Mouse (Mus musculus): ENCODE data around the gene Ctnnbl1.

Ctnnbl1 gene

GRCm38 (mm10) chr2:157736854-157737850 is at the start of gene Ctnnbl1:
Gene Ctnnbl1 (plus strand): TSS chr2:157737401.
- peak; percentile 97 for DNase-seq (ENCODE audit: inconsistent ontology term)

GRCm38 (mm10) chr2:157687506-157687905 is 49.7 kb upstream of the Ctnnbl1 start:
- DNase-seq (ENCODE audit: inconsistent ontology term): no peak

GRCm38 (mm10) chr2:157691266-157692105 is 45.7 kb upstream of the Ctnnbl1 start:
- no peak for DNase-seq (ENCODE audit: inconsistent ontology term)

GRCm38 (mm10) chr2:157692365-157692932 is 44.8 kb upstream of the Ctnnbl1 start:
- DNase-seq (ENCODE audit: inconsistent ontology term): peak; percentile 45

- DNase-seq (ENCODE audit: inconsistent ontology term): no peak
Observed at GRCm38 (mm10) chr2:157693576-157693975, 43.6 kb upstream of the Ctnnbl1 start.

- DNase-seq (ENCODE audit: inconsistent ontology term): peak; percentile 97
Observed at GRCm38 (mm10) chr2:157696297-157696731, 40.9 kb upstream of the Ctnnbl1 start.

GRCm38 (mm10) chr2:157703155-157703554 is 34.0 kb upstream of the Ctnnbl1 start:
- DNase-seq (ENCODE audit: inconsistent ontology term): no peak

GRCm38 (mm10) chr2:157704991-157705776 is 32.0 kb upstream of the Ctnnbl1 start:
- DNase-seq (ENCODE audit: inconsistent ontology term): peak; percentile 87

GRCm38 (mm10) chr2:157705777-157706158 is 31.4 kb upstream of the Ctnnbl1 start:
- no peak for DNase-seq (ENCODE audit: inconsistent ontology term)

- no peak for DNase-seq (ENCODE audit: inconsistent ontology term)
Observed at GRCm38 (mm10) chr2:157707191-157707923, 29.8 kb upstream of the Ctnnbl1 start.

- DNase-seq (ENCODE audit: inconsistent ontology term): no peak
Observed at GRCm38 (mm10) chr2:157712677-157713076, 24.5 kb upstream of the Ctnnbl1 start.

GRCm38 (mm10) chr2:157715586-157716191 is 21.5 kb upstream of the Ctnnbl1 start:
- DNase-seq (ENCODE audit: inconsistent ontology term): peak; percentile 78

GRCm38 (mm10) chr2:157718441-157718840 is 18.8 kb upstream of the Ctnnbl1 start:
- no peak for DNase-seq (ENCODE audit: inconsistent ontology term)

- DNase-seq (ENCODE audit: inconsistent ontology term): no peak
Observed at GRCm38 (mm10) chr2:157723883-157724573, 13.2 kb upstream of the Ctnnbl1 start.

GRCm38 (mm10) chr2:157724574-157724914 is 12.7 kb upstream of the Ctnnbl1 start:
- DNase-seq (ENCODE audit: inconsistent ontology term): no peak

GRCm38 (mm10) chr2:157744619-157745018 is 7.4 kb downstream of the Ctnnbl1 start:
- no peak for DNase-seq (ENCODE audit: inconsistent ontology term)

- DNase-seq (ENCODE audit: inconsistent ontology term): no peak
Observed at GRCm38 (mm10) chr2:157745735-157746134, 8.5 kb downstream of the Ctnnbl1 start.

GRCm38 (mm10) chr2:157746558-157746957 is 9.4 kb downstream of the Ctnnbl1 start:
- no peak for DNase-seq (ENCODE audit: inconsistent ontology term)

GRCm38 (mm10) chr2:157747989-157748388 is 10.8 kb downstream of the Ctnnbl1 start:
- no peak for DNase-seq (ENCODE audit: inconsistent ontology term)
